Mouse (Mus musculus): ENCODE results near the gene Ndufs6.
A peak's percentile ranks its signal among the peaks of the same experiment; 100 is the strongest.

The Ndufs6 gene

DNA sequence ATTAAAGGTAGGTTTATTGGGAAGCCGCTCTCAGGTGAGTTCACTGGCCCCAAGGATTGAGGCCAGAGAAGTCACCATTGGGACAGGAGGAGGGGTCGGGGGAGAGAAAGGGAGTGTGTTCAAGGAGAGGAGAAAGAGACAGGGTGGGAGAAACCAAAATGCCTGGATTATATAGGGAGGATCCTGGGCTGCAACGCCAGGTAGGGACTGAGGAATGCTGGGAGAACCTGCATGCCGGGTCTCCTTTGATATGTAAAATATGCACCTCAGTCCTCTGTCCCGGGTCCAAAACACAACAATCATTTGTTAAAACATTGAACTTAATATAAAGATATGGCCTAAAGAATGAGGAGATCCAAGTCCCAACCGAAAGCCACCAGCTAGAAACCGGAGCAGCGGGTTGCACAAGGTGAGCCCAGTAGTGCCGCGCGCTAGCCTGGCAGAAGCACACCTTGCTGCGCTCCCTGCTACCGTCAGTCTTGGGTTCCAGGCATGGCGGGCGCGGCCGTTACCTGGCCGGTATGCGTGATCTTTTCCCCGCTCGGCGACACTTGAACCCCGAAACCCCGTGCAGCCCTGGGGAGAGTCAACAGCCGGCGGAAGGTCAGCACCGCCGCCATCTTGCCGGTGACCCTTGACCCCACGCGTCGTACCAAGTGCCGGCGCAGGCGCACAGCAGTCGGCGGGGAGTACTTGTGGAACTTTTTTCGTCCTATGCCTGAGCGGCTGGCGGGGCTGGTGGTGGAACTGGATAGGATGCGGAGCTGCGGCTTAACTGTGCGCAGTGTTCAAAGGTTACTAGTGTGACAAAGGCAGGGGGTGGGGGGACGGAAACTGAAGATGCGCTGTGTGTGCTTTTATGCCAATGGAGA is at the start of gene Ndufs6, which contains the start of gene Mrpl36:
TSS of gene Ndufs6 (minus strand) at position 716 of the 872 bp plus-strand sequence.
TSS of gene Mrpl36 (plus strand) at position 687 of the 872 bp plus-strand sequence.
- peak; percentile 93 for DNase-seq (ENCODE audit: low spot score)

DNA sequence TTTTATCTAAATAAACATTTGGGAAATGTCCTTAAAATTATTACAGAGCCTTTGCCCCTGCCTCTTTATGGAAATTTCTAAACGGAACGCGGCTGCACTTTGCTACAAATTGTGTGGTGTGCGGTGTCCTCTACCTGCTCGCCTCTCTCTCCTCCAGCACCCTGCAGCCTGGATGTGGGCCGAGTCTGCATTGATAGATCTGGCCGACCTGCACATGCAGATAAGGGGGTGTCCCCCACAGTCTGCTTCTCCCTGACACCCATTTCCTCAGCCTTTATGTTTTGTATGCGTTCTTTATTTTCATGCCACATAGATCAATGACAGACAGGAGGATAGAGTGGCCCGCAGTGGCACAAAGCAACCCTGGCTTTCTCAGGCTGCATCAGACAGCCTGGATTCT is 49.3 kb upstream of the Ndufs6 start:
- no peak for DNase-seq (ENCODE audit: low spot score)

DNA sequence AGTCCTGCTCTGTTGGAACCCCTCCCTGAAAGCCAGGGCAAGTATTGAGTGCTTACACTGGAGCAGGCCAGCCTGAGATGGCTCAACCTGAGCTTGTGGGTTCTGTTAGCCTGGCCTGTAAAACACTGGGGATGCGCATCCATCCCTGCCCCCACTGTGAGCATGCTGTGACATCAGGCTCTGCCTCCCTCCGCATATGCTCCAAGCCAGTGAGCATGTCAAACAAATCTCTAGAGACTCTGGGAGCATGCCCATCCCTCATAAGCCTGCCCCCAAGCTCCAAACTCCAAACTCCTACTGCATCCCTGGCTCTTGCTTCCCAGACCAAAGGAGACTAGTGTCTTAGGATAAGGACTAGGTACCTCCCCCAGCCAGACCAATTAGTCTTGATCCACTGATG is 46.3 kb upstream of the Ndufs6 start:
- DNase-seq (ENCODE audit: low spot score) = no peak

DNA sequence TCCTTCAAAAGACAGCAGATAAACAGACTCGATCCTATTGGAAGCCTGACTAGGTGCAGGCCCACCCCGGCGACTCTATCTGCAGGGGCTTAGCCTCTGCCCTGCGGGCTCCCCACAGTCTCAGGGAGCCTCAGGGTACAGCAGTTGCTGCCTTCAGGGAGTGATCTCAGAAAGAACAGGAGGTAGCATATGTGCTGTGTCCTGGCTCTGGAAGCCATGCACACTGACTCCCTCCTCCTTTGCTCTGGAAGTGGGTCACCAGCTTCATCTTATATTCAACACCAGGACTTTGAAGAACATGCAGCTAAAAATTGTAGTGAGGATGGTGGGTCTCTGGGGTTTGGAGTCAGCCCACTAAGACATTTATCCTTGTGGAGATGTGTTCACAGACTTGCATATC is 45.0 kb upstream of the Ndufs6 start:
- no peak for DNase-seq (ENCODE audit: low spot score)

DNA sequence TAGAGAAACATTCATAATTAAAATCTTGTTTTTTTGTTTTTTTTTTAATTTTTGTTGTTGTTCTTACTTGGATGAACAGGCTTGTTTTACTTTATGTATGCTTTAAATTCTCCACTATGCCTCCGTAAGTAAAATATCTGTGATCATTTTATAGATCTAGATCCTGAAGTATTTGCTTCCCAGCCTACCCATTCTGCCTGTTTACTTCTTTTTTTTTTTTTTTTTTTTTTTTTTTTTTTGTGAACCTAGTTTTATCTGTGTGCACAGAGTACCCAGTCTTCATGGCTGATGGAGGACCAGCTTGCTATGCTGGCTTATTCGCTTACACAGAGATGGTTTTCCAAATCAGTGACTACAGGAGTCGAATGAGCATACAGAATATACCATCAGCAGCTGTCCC is 28.8 kb upstream of the Ndufs6 start:
- no peak for DNase-seq (ENCODE audit: low spot score)

DNA sequence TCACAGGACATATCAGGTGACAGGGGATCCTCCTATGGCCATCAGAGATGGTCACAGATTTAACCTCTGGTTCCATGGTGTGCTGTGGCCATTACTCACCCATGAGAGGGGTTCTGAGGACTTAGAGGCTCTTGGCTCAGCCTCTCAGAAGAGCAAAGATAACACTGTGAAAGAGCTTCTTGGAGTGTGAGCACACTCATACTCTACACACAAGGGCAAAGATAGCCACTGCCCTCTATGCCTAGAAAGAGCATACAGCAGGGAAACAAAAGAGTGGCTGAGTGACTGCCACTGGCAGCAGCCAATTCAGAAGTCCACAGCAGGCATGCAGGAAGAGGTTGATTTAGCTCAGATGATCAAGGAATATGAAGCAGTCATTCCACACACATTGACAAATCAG is 24.1 kb upstream of the Ndufs6 start:
- DNase-seq (ENCODE audit: low spot score) = no peak

DNA sequence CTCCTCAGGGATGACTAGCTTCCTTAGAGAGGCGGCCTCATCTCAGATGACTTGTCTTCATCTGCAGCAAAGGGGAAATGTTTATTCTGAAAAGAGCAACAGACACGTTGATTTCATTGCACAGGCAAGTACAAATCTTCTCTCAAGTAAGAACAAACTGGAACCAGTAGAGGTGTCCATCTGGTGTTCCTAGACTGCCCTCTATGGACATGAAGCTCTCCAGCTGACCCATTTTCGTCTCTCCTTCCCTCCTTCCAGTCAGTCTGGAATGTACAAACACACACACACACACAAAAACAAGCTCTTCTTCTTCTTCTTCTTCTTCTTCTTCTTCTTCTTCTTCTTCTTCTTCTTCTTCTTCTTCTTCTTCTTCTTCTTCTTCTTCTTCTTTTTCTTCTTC is 23.6 kb upstream of the Ndufs6 start:
- no peak for DNase-seq (ENCODE audit: low spot score)

DNA sequence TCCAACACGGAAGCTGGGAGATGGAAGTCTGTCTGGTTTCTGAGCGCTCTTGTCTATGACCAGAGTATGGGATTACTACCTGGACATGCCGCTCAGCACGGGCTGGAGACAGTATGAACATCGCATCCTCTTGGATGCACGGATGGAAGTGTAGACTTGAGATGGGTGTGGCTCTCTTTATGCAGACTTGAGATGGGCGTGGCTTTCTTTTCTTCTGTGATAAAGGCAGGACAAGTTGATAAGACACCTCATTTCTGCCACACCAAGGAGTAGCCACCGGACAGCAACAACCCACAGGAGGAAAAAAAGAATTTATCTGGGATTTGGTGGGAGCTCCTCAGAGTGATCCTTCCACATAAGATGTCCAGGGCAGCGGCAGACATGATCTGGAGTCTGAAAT is 22.4 kb upstream of the Ndufs6 start:
- no peak for DNase-seq (ENCODE audit: low spot score)

DNA sequence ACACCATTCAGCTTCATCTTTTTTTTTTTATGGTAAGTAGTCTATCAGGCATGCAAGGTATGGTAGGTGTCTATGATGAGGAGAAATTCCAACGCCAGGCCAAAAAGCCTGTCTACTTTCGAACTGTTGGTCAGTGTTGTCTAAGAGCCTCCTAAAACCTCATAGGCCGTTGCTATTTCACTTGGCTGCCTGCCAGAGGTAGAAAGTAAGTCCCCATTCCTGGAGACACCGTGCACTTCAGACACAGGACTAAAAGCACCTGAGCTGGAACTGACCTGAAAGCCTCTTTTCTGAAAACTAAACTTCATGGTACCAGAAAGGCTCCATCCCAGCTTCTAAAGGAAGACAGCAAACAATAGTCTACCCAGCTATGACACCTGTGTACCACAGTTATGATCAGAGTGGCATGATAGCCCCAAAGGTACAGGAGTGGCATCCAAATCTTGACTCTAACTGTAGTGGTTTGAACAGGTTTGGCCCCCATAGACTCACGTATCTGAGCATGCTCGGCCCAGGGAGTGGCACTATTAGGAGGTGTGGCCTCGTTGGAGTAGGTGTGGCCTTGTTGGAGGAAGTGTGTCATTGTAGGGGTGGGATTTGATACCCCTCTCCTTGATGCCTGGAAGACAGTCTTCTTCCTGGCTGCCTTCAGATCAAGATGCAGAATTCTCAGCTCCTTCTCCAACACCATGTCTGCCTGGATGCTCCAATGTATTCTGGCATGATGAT is 19.7 kb upstream of the Ndufs6 start:
- no peak for DNase-seq (ENCODE audit: low spot score)

DNA sequence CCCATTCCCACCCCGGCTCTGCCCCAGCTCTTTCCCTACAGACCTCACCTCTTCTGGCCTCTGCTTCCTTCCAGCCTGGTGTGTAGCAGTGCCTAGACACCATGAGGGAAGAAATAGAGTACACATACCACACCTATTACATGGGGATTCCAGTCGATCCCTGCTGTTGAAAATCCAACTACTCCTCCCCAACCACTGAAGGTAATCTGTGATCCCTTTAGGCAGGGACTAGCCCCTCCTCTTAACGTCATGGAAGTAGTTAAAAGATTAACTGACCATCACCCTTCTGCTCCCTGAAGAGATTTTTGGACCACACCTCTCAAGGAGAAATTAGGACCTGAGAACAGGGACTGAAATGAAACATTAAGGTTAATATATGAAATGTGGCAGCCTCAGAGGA is 18.8 kb upstream of the Ndufs6 start:
- DNase-seq (ENCODE audit: low spot score) = no peak

DNA sequence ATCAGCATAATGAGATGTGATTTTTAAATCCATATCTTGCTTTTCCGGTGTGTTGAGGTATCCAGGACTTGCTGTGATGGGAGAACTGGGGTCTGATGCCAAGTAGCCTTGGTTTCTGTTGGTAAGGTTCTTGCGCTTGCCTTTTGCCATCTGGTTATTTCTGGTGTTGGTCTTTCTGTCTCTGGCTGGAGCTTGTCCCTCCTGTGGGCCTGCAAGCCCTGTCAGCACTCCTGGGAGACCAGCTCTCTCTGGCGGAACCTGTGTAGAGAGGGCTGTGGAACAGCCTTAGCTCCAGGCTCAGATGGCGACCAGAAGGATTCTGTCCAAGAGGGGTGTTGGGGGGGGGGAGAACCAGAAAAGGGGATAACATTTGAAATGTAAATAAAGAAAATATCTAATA is 18.4 kb upstream of the Ndufs6 start:
- no peak for DNase-seq (ENCODE audit: low spot score)

DNA sequence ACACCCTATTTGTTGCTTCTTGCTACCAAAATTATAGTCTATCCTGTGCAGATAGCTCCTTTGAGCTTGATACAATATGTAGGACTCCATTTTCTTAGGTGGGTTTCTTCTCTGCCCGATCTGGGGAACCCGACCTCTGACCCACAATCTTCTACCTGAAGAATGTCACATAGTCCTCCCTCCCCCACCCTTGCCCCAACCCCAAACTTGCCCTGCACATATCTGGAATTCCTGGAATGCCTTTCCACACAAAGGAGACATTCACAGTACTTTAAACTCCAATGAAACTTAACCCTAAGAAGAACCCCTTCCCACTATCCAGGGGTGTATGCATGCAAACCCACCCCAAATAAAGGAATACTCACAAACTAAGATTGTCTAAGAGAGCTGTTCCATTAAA is 17.8 kb upstream of the Ndufs6 start:
- DNase-seq (ENCODE audit: low spot score) = no peak

DNA sequence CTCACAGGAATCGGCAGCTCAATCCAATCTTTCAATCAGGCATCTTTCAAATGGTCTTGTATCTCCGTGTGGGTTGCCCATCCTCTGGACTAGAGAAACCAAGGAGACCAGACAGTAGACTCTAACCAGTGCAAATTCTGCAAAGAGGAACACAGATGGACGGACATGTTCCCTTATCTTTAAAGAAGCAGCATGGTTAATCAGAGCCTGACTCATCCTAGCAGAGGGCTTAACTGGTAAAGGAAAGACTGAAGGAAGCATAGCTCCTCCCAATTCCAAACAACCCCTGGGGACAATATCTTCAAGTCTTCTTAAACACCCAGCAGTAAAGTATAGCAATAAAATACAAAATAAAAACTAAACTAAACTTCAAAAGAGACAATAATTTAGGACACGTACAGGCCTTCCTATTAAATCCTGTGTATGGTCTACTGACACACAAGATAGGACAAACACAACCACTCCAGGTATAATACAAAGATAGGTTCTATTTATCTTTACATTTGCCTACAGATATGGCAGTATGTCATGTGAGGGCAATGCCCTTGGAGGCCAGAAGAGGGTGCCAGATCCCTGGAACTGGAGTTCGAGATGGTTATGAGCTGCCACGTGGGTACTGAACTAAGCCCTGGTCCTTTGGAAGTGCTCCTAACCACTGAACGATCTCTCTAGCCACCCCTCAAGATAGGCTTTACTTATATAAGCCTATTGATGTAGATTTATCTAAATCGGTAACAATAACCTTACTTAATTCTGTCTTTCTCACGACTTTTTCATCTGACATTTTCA is 17.0 kb upstream of the Ndufs6 start:
- DNase-seq (ENCODE audit: low spot score) = no peak

DNA sequence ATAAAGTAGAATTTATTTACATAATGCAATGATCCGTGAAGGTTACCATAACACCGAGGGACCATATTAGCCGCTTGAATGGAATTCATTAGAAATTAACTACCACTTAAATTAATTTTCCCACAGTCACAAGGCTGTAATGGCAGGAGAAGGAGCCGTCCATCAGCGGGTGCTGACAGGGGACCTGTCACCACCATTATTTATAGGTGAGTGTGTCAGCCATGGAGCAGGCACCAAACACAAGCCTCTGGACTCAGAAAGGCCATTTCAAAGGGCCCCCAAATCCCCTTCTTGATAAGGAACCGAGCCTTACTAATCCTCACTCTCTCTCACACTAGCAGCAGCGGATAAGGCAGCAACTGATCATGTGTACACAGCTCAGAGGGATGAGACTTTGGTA is 8.4 kb upstream of the Ndufs6 start:
- no peak for DNase-seq (ENCODE audit: low spot score)

DNA sequence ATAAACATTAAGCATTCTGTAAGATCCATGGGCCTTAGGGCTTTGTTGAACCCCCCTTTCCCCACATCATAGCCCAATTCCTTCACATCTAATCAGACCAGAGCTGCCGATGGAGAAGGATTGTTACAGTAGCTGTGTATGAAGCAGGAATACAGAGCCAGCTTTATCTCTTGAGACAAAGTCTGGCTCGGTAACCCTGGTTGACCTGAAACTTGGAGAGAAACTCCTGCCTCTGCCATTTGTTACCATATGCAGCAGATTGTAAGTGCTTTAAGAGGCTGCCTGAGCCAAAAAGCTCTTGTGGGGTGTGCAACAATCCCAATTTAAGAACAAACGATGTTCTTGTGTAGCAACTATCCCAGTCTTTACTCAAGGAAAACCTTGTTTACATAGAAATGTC is 3.4 kb upstream of the Ndufs6 start:
- DNase-seq (ENCODE audit: low spot score) = peak; percentile 15

DNA sequence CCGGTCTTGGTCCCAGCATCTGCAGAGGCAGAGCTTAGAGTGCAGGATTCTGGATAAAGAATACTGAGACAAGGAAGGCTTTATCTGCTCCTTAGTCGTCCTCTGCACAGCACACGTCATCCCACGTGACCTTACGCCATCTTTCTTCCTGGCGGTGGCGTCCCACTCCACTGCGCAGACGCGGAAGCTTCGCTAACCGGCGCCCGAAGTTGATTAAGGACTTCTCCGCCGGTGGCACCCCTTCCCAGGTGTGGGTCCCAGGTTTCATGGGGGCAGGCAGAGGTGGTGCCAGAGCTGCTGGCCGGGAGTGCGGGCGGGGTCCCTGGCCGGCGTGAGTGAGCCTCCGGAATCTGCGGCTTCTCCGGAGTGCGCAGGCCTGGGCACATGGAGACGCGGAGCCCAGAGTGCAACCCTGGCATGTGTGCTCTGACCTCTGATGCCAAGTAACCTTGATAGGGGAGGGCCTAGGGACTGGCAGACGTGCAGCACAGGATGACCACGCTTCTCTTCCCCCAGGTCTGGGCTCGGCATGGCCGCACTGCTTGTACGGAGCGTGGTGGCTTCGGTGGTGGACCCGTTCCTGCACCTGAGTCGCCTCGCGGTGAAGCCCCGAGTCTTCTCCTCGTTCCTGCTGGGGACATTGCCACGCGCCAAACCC is 2.6 kb upstream of the Ndufs6 start:
- DNase-seq (ENCODE audit: low spot score) = peak; percentile 90

DNA sequence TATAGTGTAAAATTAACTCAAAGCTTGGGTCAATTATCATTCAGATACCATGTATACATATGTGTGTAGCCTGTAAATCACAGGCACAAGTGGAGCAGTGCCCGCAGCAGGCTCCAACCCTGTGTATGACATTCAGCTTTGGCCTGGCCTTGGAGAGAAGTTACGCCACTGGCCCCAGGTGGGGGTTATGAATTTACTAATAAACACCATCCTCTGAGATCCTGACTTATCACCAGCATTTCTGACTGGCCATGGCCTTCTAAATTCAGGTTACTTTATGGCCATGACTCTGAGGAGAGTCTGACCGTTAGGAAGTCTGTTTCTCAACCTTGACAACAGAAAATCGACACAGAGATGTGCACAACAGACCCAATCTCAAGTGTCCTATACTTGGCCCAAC is 4.9 kb downstream of the Ndufs6 start:
- no peak for DNase-seq (ENCODE audit: low spot score)

DNA sequence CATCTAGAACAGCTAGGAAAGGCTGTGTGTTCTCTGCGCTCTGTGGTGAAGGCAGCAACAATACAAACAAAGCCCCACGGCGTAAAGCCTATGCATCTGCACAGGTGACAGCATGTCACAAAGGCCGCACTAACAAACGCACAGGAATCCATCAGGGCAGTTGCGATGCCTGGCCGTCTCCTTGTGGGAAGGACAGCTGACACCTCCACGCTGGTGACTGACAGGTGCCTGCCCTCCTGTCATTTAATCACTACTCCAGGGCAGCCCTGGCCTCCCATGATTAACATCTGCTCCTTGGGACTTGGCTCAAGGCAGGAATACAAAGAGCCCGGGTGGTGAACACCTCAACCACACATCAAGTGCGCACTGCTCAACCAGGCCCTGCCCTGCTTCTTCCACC is 5.7 kb downstream of the Ndufs6 start:
- DNase-seq (ENCODE audit: low spot score) = no peak

DNA sequence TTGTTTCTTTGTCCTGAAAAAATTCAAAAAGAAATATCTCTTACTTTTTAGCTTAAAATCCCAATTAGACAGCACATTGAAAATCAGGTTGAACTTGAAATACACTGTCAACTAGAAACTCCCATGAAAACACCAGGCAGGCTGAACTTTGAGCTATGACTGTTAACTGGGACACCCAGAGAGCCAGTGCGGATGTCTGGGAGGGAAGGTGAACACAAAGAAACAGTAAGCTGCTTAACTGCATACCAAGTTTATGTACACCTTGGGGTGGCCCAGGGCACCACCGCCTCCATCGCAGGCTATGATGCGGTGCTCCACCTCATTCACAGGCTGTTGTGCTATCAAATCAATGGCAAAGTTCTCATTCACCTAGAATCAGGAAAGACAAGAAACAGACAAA is 8.3 kb downstream of the Ndufs6 start:
- no peak for DNase-seq (ENCODE audit: low spot score)

DNA sequence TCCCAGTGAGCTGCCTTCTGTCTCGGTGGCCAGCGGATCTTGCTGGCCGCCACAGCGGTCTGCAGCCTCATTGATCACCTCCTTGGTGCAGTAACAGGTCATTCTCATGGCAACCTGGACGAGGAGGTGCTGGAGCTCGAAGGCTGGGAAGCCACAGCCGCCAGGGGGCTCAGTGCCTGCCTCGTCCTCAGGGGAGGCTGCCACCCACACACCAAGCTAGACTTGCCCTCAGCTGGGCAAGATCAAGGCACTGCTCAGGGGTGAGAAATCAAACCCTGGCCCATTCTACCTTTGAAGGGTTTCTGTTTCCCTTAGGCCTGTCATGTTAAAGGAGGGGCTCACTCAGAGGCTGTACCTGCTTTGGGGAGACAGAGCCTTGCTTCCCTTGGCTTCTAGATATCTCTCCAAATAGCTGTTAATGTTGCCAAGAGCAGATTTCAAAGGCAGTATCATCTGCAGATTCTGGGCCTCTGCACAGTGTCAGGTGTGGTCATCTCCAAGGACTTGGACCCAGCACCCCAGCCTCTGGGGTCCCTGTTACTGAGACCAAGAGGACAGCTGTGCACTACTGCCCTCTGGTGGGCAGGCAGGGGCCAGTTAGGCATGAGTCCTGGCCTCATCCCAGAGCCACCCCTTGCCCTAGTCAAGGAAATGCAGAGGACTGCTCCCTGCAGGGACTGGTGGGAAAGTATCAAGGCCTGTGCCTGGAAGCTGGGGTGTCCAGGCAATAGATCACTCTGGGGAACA is 18.0 kb downstream of the Ndufs6 start:
- peak; percentile 31 for DNase-seq (ENCODE audit: low spot score)

DNA sequence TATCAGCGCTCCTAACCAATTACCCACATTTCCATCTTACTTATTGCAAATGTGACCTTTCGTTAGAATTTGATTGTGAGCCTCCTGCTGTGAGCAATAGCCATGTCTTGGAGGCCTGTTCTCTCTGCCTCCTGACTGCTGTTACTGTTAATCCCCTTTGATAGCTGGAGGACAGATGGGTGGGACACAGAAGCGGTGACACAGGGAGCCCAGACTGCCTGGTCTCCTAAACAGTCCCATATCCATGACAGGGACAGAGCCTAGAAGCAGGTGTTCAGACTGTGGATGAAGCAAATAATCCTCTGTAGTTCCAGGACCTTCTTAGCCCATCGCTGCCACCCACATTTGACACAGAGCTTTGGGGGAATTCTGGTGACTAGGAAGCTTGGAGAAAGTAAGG is 21.9 kb downstream of the Ndufs6 start:
- no peak for DNase-seq (ENCODE audit: low spot score)

DNA sequence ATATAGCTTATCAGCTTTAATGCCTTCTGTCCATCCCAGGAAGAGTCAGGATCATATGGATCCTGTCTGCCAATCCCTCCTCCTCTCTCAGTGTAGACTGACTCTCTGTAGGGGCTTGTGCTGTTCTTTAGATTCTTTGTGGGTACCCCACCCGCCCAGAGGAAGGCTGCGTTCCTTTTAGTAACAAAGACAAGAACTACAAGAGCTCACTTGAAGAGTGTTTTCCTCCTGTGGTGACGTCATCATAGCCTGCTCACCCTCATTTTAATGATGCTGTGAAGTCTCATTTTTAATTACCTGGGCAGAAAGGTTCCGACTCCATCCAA is 22.3 kb downstream of the Ndufs6 start:
- DNase-seq (ENCODE audit: low spot score) = no peak
